Mouse (Mus musculus): ENCODE measurements around the gene Cldn3.

DNA sequence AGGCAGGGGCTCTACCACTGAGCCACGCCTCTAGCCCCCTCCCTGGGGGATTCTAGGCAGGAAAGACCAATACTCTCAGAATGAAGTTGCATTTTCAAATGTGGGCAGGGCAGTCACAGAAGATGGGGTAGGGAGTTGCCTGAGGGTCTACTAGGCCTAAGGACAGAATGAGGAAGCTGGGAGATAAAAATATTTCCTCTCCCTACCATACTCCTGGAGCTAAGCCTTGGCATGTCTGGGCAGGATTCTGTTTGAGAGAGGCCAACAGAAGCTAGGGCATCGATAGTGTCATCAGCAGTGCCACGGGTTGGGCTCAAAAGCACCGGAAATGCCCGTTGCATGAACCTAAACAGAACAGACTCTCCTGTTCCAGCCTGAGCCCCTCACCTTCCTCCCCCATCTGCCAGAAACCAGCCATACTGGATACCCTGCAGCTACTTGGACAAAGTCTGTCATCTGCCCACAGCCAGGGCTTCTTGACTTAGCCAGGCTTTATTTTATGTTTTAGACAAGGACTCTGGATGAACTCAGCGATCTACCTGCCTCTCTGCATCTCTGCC is 49.3 kb upstream of the Cldn3 start:
- TF ChIP-seq POLR2A (IDR thresholded peaks at IDR 0.05; ENCODE audit: borderline replicate concordance, insufficient read depth, low read length) (no peak), CTCF (IDR thresholded peaks at IDR 0.05; ENCODE audit: borderline replicate concordance, insufficient read depth, low read depth, low read length) (no peak)
